Mouse (Mus musculus) kidney, adult 2 months (tissue): ENCODE measurements around the gene Utrn.

Experiments used
- CTCF ChIP-seq: fragments of 200-500 bp; conservative IDR thresholded peaks from 2 replicates; pipeline ENCODE4 v1.5.1; 2011; ENCODE audit warnings: low read depth, mild to moderate bottlenecking, control low read depth, low read length, moderate library complexity, mixed read lengths; ENCODE audit not compliant: insufficient read depth, insufficient read length
- POLR2A ChIP-seq: fragments of 200-500 bp; IDR thresholded peaks from one replicate; pipeline ENCODE4 v1.6.1; 2011; ENCODE audit warnings: low read depth, low read length, control low read depth

GRCm38 (mm10) chr10:12852416-12853195, 16.6 kb downstream of the Utrn start:
- no peak for TF ChIP-seq CTCF
- TF ChIP-seq POLR2A = no peak
